Mouse (Mus musculus) midbrain, embryonic 12.5 days (tissue): ENCODE data around the gene Mmd2. TPM values are rescaled to one million over a fixed set of nuclear protein-coding genes. Genes with fewer than 3 reads are reported as not detected.

Source experiments
- ATAC-seq: fragments of 200-750 bp; cut with Nextera tagmentation; 2 replicates; pipeline ENCODE4 v1.8.0; 2017; ENCODE audit warnings: low read depth, moderate TSS enrichment, moderate library complexity; ENCODE audit not compliant: low FRiP score
- H3K27ac ChIP-seq: fragments of 300-500 bp; sonication (generic); replicated peaks from 2 replicates; pipeline ENCODE4 v1.5.1; 2016; ENCODE audit warnings: mild to moderate bottlenecking
- H3K27me3 ChIP-seq: fragments of 300-500 bp; sonication (generic); 2 replicates; pipeline ENCODE4 v1.6.1; 2016; ENCODE audit warnings: mild to moderate bottlenecking
- H3K36me3 ChIP-seq: fragments of 300-500 bp; sonication (generic); 2 replicates; pipeline ENCODE4 v1.6.1; 2016
- H3K4me1 ChIP-seq: fragments of 300-500 bp; sonication (generic); 2 replicates; pipeline ENCODE4 v1.6.1; 2016
- H3K4me2 ChIP-seq: fragments of 300-500 bp; sonication (generic); replicated peaks from 2 replicates; pipeline ENCODE4 v1.6.1; 2016; ENCODE audit warnings: mild to moderate bottlenecking, moderate library complexity
- H3K4me3 ChIP-seq: fragments of 300-500 bp; sonication (generic); 2 replicates; pipeline ENCODE4 v1.5.1; 2016; ENCODE audit warnings: mild to moderate bottlenecking
- H3K9ac ChIP-seq: fragments of 300-500 bp; sonication (generic); replicated peaks from 2 replicates; pipeline ENCODE4 v1.6.1; 2016; ENCODE audit warnings: mild to moderate bottlenecking, moderate library complexity
- H3K9me3 ChIP-seq: fragments of 300-500 bp; sonication (generic); 2 replicates; pipeline ENCODE4 v1.6.1; 2016; ENCODE audit warnings: mild to moderate bottlenecking
- WGBS: fragments of 180-500 bp; shearing (Covaris S2); methylation state at CpG from one replicate; pipeline ENCODE4 v1.1.7; 2016; 5-methylcytosine and 5-hydroxymethylcytosine counted together
- polyA plus RNA-seq: library from polyadenylated mRNA; unstranded; fragments of >200 nt; fragmentation: Nextera tagmentation; extraction: Ambion mirVana; gene quantifications from 2 replicates; pipeline ENCODE4 v1.2.1, GENCODE M21; 2016

Mmd2 gene
- polyA plus RNA-seq, 1 experiment from 2014 or later = 10.4 TPM

DNA sequence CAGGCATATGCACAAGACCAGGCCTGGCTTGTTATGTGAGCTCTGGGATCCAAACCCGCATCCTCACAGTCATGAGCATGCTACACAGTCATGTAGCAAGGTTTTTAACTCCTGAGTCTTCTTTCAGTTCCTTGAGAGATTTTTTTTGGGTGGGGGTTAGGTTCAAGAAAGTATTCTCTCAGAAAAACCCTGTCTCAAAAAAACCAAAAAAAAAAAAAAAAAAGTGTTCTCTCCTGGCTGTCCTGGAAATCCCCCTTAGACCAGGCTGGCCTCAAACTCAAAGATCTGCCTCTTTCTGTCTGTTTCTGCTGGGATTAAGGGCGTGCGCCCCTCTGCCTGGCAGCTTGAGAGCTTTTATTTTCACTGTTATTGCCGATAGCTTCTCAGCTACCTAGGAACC lies 73.2 kb downstream of the Mmd2 start:
- no peak for ATAC-seq
- H3K36me3 ChIP-seq = no peaks in the 10 kb centered on the region
- H3K27ac ChIP-seq = no peak overlapping the region
- no peak overlapping the region for H3K4me3 ChIP-seq
- no peak overlapping the region for H3K4me2 ChIP-seq
- H3K9me3 ChIP-seq = no peaks in the 10 kb centered on the region
- H3K9ac ChIP-seq = no peak overlapping the region
- WGBS = 83% methylated on average over 4 of the region's 4 CpGs
- H3K4me1 ChIP-seq = no peaks in the 10 kb centered on the region
- H3K27me3 ChIP-seq = peaks cover 2% of the 10 kb centered on the region

DNA sequence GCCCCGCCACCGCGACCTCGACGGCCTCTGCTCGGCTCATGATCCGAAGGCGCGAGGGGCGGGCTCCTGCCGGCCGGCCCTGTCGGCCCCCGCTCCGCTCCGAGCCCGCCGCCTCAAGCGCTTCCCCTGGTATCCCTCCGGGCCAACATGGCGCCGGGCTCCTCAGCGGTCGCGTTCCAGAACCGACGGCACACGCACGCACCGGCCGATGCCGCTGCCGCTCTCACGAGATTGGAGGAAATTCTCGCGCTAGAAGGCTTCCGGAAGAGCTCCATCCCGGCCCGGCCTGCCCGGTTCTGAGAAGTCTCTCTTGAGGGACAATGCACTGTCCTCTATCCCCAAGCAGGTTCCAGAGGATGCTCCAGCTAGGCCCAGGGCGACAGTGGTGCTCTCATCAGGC lies 78.7 kb downstream of the Mmd2 start, which contains the start of gene Papolb:
Papolb (minus strand) TSS at position 162 of the 400 bp plus-strand sequence.
- H3K9me3 ChIP-seq = no peaks in the 10 kb centered on the region
- no peaks in the 10 kb centered on the region for H3K36me3 ChIP-seq
- H3K4me2 ChIP-seq = peak within 1 kb of the TSS; percentile 25
- WGBS = 46% methylated on average over 41 of the region's 41 CpGs
- no peak within 1 kb of the TSS for H3K27ac ChIP-seq
- H3K4me3 ChIP-seq = no peak within 1 kb of the TSS
- no peaks in the 10 kb centered on the region for H3K4me1 ChIP-seq
- peaks cover 14% of the 10 kb centered on the region for H3K27me3 ChIP-seq
- H3K9ac ChIP-seq = no peak within 1 kb of the TSS
- ATAC-seq = no peak

DNA sequence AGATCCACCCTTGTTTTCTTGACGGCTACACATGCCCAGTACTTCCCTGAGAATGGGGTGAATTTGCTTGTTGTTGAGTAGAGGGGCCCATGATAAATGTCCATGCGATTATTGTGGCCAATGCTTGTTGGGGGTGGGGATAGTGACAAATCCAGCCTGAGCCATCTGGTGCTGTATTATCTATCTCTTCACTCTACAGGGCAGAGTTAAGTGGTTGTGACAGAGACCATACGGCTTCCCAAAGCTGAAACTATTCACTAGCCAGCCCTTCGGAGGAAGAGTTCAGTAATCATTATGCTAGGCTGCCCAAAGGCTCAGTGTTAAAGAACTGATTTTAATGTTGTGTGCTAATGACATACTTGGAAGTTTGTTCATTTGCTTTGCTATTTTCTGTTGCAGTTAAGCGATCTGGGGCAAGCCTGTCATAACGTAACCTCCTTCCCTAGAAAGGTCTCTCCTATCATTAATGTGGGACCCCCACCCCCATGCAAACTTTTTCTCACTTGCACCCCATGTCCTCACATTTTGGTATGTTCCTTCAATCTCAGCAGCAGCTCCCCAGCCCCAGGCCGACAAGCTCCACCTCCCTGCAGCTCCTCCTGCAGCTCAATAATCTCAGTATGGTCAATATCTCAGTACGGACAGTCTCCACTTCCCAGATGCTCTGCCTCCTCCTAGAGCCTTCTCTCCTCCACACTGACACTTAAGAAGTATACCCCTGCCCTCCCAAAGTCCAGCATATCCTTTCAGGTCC lies 83.7 kb downstream of the Mmd2 start:
- Histone ChIP-seq H3K36me3 (no peaks in the 10 kb centered on the region), H3K27ac (no peak overlapping the region), H3K9ac (no peak overlapping the region), H3K4me2 (no peak overlapping the region), H3K27me3 (peaks cover 7% of the 10 kb centered on the region), H3K4me1 (no peaks in the 10 kb centered on the region), H3K4me3 (no peak overlapping the region), H3K9me3 (no peaks in the 10 kb centered on the region)
- 76% methylated on average over 8 of the region's 8 CpGs for WGBS
- no peak for ATAC-seq

DNA sequence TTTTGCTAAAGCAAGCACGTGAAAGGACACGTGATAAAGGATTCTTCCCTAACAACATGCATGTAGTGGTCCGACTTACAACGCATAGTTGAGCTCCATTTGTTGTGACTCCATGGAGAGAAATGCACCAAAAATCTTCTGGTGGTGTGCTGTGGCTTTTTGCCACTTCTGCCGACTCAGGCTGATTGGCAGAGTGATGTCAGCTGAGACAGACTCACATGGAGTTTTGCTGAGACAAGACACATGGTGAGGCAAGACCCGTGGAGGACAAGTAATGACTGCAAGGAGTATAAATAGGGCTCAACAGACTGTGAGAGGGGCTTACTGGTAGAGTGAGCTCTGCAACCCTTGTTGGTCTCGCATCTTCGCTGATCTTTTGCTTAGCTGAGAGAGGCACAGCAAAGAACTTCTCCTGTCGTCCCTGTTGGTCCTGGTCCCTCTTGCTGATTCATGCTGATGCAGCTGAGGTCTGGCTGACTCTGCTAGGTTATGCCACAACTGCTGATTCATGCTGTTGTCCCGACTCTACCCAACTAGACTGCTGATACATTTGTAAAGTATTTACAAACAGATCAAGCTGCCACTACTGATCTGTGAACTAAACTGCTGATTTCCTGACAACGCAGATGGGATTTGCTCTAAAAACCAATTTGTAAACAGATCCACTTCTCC lies 87.3 kb downstream of the Mmd2 start:
- 87% methylated on average over 11 of the region's 11 CpGs for WGBS
- Histone ChIP-seq H3K4me3 (no peak overlapping the region), H3K27ac (no peak overlapping the region), H3K9me3 (no peaks in the 10 kb centered on the region), H3K36me3 (no peaks in the 10 kb centered on the region), H3K4me1 (no peaks in the 10 kb centered on the region), H3K27me3 (no peaks in the 10 kb centered on the region), H3K4me2 (no peak overlapping the region), H3K9ac (no peak overlapping the region)
- ATAC-seq = no peak

DNA sequence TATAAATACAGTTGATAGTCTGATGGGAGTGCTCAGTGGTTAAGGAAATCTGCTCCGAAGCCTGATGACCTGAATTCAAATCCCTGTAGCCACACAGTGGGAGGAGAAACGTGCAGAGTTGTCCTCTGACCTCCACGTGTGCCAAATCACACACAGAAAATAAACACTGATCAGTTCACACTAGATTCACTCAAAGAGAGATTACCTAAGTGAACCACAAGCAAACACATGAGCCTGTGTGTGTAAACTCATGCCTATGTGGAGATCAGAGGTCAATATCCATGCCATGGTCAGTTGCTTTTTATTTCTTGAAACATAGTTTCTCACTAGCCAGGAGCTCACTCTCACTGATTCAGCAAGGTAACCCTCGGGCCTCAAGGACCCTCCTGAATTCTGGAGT lies 88.2 kb downstream of the Mmd2 start:
- Histone ChIP-seq H3K9me3 (no peaks in the 10 kb centered on the region), H3K9ac (no peak overlapping the region), H3K4me1 (no peaks in the 10 kb centered on the region), H3K27ac (no peak overlapping the region), H3K36me3 (no peaks in the 10 kb centered on the region), H3K4me3 (no peak overlapping the region), H3K4me2 (no peak overlapping the region), H3K27me3 (no peaks in the 10 kb centered on the region)
- no peak for ATAC-seq
- 80% methylated on average over 4 of the region's 4 CpGs for WGBS

DNA sequence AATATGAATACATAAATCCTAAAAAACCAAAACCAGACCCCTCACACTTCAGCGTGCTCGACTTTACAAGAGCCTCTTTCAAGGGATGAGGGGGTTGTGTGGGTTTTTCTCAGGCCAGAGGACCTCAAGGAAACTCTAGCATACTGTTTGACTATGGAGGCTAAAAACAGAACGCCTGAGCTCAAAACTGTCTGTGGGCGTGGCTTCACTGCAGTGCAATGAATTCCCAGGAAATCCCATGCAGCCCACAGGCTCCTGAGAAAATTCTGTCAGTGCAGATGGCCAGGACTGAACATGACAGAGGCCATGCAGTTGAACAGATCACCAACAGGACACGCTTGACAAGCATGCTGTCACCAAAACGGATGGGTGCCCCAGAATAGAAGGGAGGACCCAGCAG lies 89.6 kb downstream of the Mmd2 start:
- no peak for ATAC-seq
- H3K4me1 ChIP-seq = no peaks in the 10 kb centered on the region
- H3K4me3 ChIP-seq = no peak overlapping the region
- H3K4me2 ChIP-seq = no peak overlapping the region
- WGBS = 76% methylated on average over 6 of the region's 6 CpGs
- no peaks in the 10 kb centered on the region for H3K27me3 ChIP-seq
- H3K9me3 ChIP-seq = no peaks in the 10 kb centered on the region
- no peak overlapping the region for H3K9ac ChIP-seq
- H3K27ac ChIP-seq = no peak overlapping the region
- H3K36me3 ChIP-seq = no peaks in the 10 kb centered on the region

Other genes with a start within 250 kb of the Mmd2 start
- gene Foxk1, start 207.3 kb downstream of the Mmd2 start, polyA plus RNA-seq = 7.6 and 9.6 TPM in 2 replicates
- 14.4 and 14.5 TPM in 2 replicates for gene Ap5z1, start 144.9 kb downstream of the Mmd2 start, polyA plus RNA-seq
- gene Papolb, start 78.7 kb downstream of the Mmd2 start, polyA plus RNA-seq = 0.29 TPM in 2 replicates
- 5.2 and 8.3 TPM in 2 replicates for gene Radil, start 57.7 kb downstream of the Mmd2 start, polyA plus RNA-seq
- 65.1 and 67.6 TPM in 2 replicates for gene Wipi2, start 18.9 kb upstream of the Mmd2 start, polyA plus RNA-seq
- 49.3 and 50.3 TPM in 2 replicates for gene Slc29a4, start 83.7 kb upstream of the Mmd2 start, polyA plus RNA-seq
- 61.1 and 64.1 TPM in 2 replicates for gene Tnrc18, start 208.9 kb upstream of the Mmd2 start, polyA plus RNA-seq